Mouse (Mus musculus) myocyte (in vitro differentiated cells): ENCODE data around the gene Cpa3. TPM values are rescaled to one million over a fixed set of nuclear protein-coding genes. Genes with fewer than 3 reads are reported as not detected.

Experiments
- H3K27me3 ChIP-seq: one replicate; pipeline ENCODE4 v1.6.1; 2011; ENCODE audit not compliant: control insufficient read depth, insufficient read depth, insufficient read length
- H3K36me3 ChIP-seq: one replicate; pipeline ENCODE4 v1.6.1; 2011; ENCODE audit not compliant: control insufficient read depth, insufficient read depth
- H3K4me2 ChIP-seq: one replicate; pipeline ENCODE4 v1.6.1; 2011; ENCODE audit warnings: low read depth, control low read depth
- H3K4me3 ChIP-seq: one replicate; pipeline ENCODE4 v1.5.1; 2011; ENCODE audit warnings: mild to moderate bottlenecking, control low read depth, moderate library complexity
- H3K79me2 ChIP-seq: one replicate; pipeline ENCODE4 v1.6.1; 2011; ENCODE audit not compliant: control insufficient read depth, insufficient read depth
- H3ac ChIP-seq: one replicate; pipeline ENCODE4 v1.6.1; 2011; ENCODE audit not compliant: control insufficient read depth, insufficient read length
- CEBPB ChIP-seq: IDR thresholded peaks from 2 replicates; pipeline ENCODE4 v1.6.1; 2011; ENCODE audit warnings: mild to moderate bottlenecking, moderate library complexity; ENCODE audit not compliant: poor library complexity, insufficient read depth, severe bottlenecking
- E2F4 ChIP-seq: IDR thresholded peaks from one replicate; pipeline ENCODE4 v1.6.1; 2011; ENCODE audit warnings: mild to moderate bottlenecking, control low read depth, moderate library complexity; ENCODE audit not compliant: insufficient read depth
- MAX ChIP-seq: IDR thresholded peaks from one replicate; pipeline ENCODE4 v1.6.1; 2011; ENCODE audit warnings: low read depth, mild to moderate bottlenecking, control low read depth
- MYOD1 ChIP-seq, 3 experiments: IDR thresholded peaks; one replicate each; pipeline ENCODE4 v1.6.1; 2011; ENCODE audit warnings: control low read depth in 2 of 3, low read depth in 2 of 3, mild to moderate bottlenecking in 2 of 3, moderate library complexity in 1 of 3; ENCODE audit not compliant: insufficient read length in 2 of 3, control insufficient read depth in 1 of 3
- MYOG ChIP-seq, 3 experiments: IDR thresholded peaks; one replicate each; pipeline ENCODE4 v1.6.1; 2011; ENCODE audit warnings: control low read depth in 2 of 3, low read depth in 2 of 3, mild to moderate bottlenecking in 2 of 3; ENCODE audit not compliant: insufficient read length in 2 of 3, control insufficient read depth in 1 of 3, insufficient read depth in 1 of 3
- POLR2A ChIP-seq: IDR thresholded peaks from one replicate; pipeline ENCODE4 v1.6.1; 2011; ENCODE audit warnings: low read depth, mild to moderate bottlenecking, control low read depth, moderate library complexity; ENCODE audit not compliant: insufficient read length
- POLR2AphosphoS2 ChIP-seq: IDR thresholded peaks from one replicate; pipeline ENCODE4 v1.6.1; 2011; ENCODE audit warnings: low read depth, control low read depth; ENCODE audit not compliant: insufficient read length
- REST ChIP-seq: IDR thresholded peaks from one replicate; pipeline ENCODE4 v1.6.1; 2011; ENCODE audit warnings: mild to moderate bottlenecking, control low read depth, moderate library complexity; ENCODE audit not compliant: insufficient read depth, insufficient read length
- SRF ChIP-seq: IDR thresholded peaks from one replicate; pipeline ENCODE4 v1.6.1; 2011; ENCODE audit warnings: low read depth; ENCODE audit not compliant: control insufficient read depth, insufficient read length
- TCF12 ChIP-seq: IDR thresholded peaks from one replicate; pipeline ENCODE4 v1.6.1; 2011; ENCODE audit warnings: mild to moderate bottlenecking, control low read depth; ENCODE audit not compliant: poor library complexity, insufficient read depth, severe bottlenecking
- TCF3 ChIP-seq: IDR thresholded peaks from one replicate; pipeline ENCODE4 v1.6.1; 2011; ENCODE audit warnings: low read depth, control low read depth; ENCODE audit not compliant: insufficient read length
- USF1 ChIP-seq: IDR thresholded peaks from one replicate; pipeline ENCODE4 v1.6.1; 2011; ENCODE audit warnings: low read depth, mild to moderate bottlenecking, control low read depth, moderate library complexity
- polyA plus RNA-seq: library from polyadenylated mRNA; unstranded; fragments of >200 nt; fragmentation: generic; extraction: Trizol; gene quantifications from one replicate; pipeline ENCODE4 v1.2.1, GENCODE M21; 2012; ENCODE audit warnings: missing spikeins

The Cpa3 gene
- polyA plus RNA-seq, 1 experiment: not detected

- Histone ChIP-seq H3K4me2 (no peak overlapping the region), H3K27me3 (no peaks in the 10 kb centered on the region), H3K36me3 (no peaks in the 10 kb centered on the region), H3K4me3 (no peak overlapping the region), H3K79me2 (no peaks in the 10 kb centered on the region), H3ac (no peak overlapping the region)
- no peak for TF ChIP-seq SRF
- no peak for TF ChIP-seq POLR2AphosphoS2
- TF ChIP-seq USF1: no peak
- no peak for TF ChIP-seq TCF3
- no peak for TF ChIP-seq TCF12
- TF ChIP-seq CEBPB: no peak
- no peak for TF ChIP-seq MYOD1 (IDR thresholded peaks at IDR 0.05; ENCODE audit: control insufficient read depth in 1 of 3, insufficient read length in 2 of 3, low read depth in 2 of 3)
- TF ChIP-seq MAX: no peak
- TF ChIP-seq MYOG (IDR thresholded peaks at IDR 0.05; ENCODE audit: control insufficient read depth in 1 of 3, insufficient read depth in 1 of 3, insufficient read length in 2 of 3, low read depth in 2 of 3): no peak
- TF ChIP-seq E2F4: no peak
- no peak for TF ChIP-seq REST
- TF ChIP-seq POLR2A: no peak
Observed at GRCm38 (mm10) chr3:20188976-20189675, 52.9 kb downstream of the Cpa3 start.

- Histone ChIP-seq H3K36me3 (no peaks in the 10 kb centered on the region), H3K79me2 (no peaks in the 10 kb centered on the region), H3K4me2 (no peak overlapping the region), H3K27me3 (no peaks in the 10 kb centered on the region), H3K4me3 (no peak overlapping the region), H3ac (no peak overlapping the region)
- no peak for TF ChIP-seq POLR2A
- TF ChIP-seq USF1: no peak
- no peak for TF ChIP-seq REST
- TF ChIP-seq MYOD1 (IDR thresholded peaks at IDR 0.05; ENCODE audit: control insufficient read depth in 1 of 3, insufficient read length in 2 of 3, low read depth in 2 of 3): no peak
- TF ChIP-seq MYOG (IDR thresholded peaks at IDR 0.05; ENCODE audit: control insufficient read depth in 1 of 3, insufficient read depth in 1 of 3, insufficient read length in 2 of 3, low read depth in 2 of 3): no peak
- no peak for TF ChIP-seq E2F4
- TF ChIP-seq SRF: no peak
- no peak for TF ChIP-seq TCF12
- no peak for TF ChIP-seq CEBPB
- TF ChIP-seq TCF3: no peak
- TF ChIP-seq POLR2AphosphoS2: no peak
Observed at GRCm38 (mm10) chr3:20172394-20172793, 69.6 kb downstream of the Cpa3 start.

- H3ac ChIP-seq: no peak overlapping the region
- H3K4me2 ChIP-seq: no peak overlapping the region
- H3K79me2 ChIP-seq: no peaks in the 10 kb centered on the region
- no peak overlapping the region for H3K4me3 ChIP-seq
- TF ChIP-seq POLR2AphosphoS2: no peak
- no peak for TF ChIP-seq TCF12
- TF ChIP-seq REST: no peak
- no peak for TF ChIP-seq TCF3
- no peak for TF ChIP-seq SRF
- no peak for TF ChIP-seq MYOG (IDR thresholded peaks at IDR 0.05; ENCODE audit: control insufficient read depth in 1 of 3, insufficient read depth in 1 of 3, insufficient read length in 2 of 3, low read depth in 2 of 3)
- no peak for TF ChIP-seq CEBPB
- no peak for TF ChIP-seq MAX
- no peak for TF ChIP-seq MYOD1 (IDR thresholded peaks at IDR 0.05; ENCODE audit: control insufficient read depth in 1 of 3, insufficient read length in 2 of 3, low read depth in 2 of 3)
- TF ChIP-seq USF1: no peak
- no peak for TF ChIP-seq E2F4
- no peak for TF ChIP-seq POLR2A
- no peaks in the 10 kb centered on the region for H3K27me3 ChIP-seq
- H3K36me3 ChIP-seq: no peaks in the 10 kb centered on the region
Observed at GRCm38 (mm10) chr3:20167487-20167886, 74.5 kb downstream of the Cpa3 start.

Other genes starting within 250 kb of the Cpa3 start
- 3.4 TPM for gene Hps3, start 206.9 kb downstream of the Cpa3 start, polyA plus RNA-seq
- 1.3 TPM for gene Hltf, start 184.4 kb downstream of the Cpa3 start, polyA plus RNA-seq
- gene Gyg, start 86.9 kb downstream of the Cpa3 start, polyA plus RNA-seq: 63.9 TPM
- not detected for gene Cpb1, start 33.6 kb upstream of the Cpa3 start, polyA plus RNA-seq
- gene Agtr1b, start 125.0 kb upstream of the Cpa3 start, polyA plus RNA-seq: not detected